Mouse (Mus musculus): Measurements from ENCODE around the gene Hmcn1.

DNA sequence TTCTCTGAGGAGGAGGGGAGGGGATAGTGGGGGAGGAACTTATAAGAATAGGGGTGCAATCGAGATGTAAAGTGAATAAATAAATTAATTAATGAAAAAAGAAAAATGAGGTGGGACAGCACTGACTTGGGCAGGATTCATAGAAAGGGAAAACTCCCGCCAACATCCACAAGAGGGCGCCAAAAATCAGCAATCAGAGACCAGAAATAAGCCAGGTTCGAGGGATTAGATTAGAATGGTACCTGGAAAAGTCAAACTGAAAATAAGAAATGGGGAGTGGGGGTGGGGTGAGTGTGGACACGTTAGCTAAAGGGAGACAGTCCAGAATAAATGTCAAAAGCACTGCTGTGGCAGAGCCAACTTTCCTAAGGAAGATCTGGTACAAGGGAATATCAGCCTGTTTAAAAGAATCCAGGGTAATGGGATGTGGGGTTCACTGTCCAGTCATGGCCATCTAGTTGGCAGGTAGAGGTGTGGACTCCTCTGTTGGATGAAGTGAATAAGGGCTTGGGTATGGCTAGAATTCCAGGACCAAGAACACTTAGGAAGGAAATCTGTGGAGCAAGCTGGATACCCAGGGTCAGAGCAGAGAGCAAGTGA is 41.9 kb upstream of the Hmcn1 start:
- TF ChIP-seq POLR2A (IDR thresholded peaks at IDR 0.05; ENCODE audit: borderline replicate concordance, low read depth, low read length), result no peak
- TF ChIP-seq CTCF (IDR thresholded peaks at IDR 0.05; ENCODE audit: low read depth, low read length), result no peak

All from bone marrow macrophage, adult 2 months (primary cell).